12 mouse cellular contexts compared by ENCODE assay signal in genomic region chr14:104389297-104390071, GRCm38 (mm10).
"Had no signal": no experiment of that assay in that cellular context is flagged by ENCODE, and none has a peak within 500 bp of the region (broad histone marks: within the 10 kb centered on the region; RNA-seq: fewer than 3 reads in every experiment).

No protein-coding gene starts in this region.

- H3K27ac ChIP-seq: kidney, postnatal 0 days; limb, embryonic 13.5 days; liver, embryonic 14.5 days had no signal

- H3K9ac ChIP-seq: limb, embryonic 13.5 days; liver, embryonic 14.5 days had no signal

- H3K4me3 ChIP-seq: limb, embryonic 13.5 days had no signal

- H3K4me2 ChIP-seq: limb, embryonic 13.5 days had no signal

- H3K36me3 ChIP-seq: limb, embryonic 13.5 days had no signal

- H3K4me1 ChIP-seq: limb, embryonic 13.5 days had no signal

- H3K27me3 ChIP-seq: limb, embryonic 13.5 days had no signal

- DNase-seq: kidney, adult 8-10 months; kidney, postnatal 36 days; left cerebral cortex, postnatal 4 days; lung, adult 18-20 months; retina, postnatal 1 day; right cerebral cortex, postnatal 4 days; spleen, adult 18-20 months; thymus, adult 18-20 months; thymus, postnatal 14 days had no signal

- H3K9me3 ChIP-seq: limb, embryonic 13.5 days had no signal
